Mouse (Mus musculus): ENCODE data around the gene Vmn1r86. TPM values are rescaled to one million over a fixed set of nuclear protein-coding genes. Genes with fewer than 3 reads are reported as not detected.
A peak's percentile ranks its signal among the peaks of the same experiment; 100 is the strongest.
"Not testable (repeated sequence)": the region's sequence is repeated elsewhere in the genome, so short reads cannot be mapped to it uniquely, and the experiment has no call there.

Vmn1r86 gene
- not detected for total RNA-seq (2021)
- long read RNA-seq, experiment 1, result 0 reads
- long read RNA-seq, experiment 2, result 0 reads

DNA sequence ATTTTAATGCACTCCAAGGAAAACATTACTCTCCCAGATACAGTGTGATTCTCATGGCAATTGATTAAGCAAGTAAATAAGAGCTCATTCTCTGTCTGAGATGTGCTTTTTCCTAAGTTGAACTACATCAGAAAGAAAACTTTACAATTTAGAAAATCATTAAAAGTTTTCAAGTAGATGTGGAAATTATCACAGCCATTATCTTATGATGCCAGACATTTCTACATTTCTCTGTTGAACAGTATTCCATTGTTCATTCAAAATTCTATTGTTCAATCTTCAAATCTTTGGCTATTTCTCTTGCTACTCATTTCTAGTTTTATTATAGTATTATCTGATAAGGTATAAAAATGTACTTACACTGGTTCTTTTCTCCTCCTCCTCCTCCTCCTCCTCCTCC lies at the start of gene Vmn1r86:
Gene Vmn1r86, minus strand, starts transcription at position 101 of the 400 bp plus-strand sequence.
- no peak for DNase-seq

GRCm38 (mm10) chr7:13159268-13159667 lies 39.6 kb upstream of the Vmn1r86 start, which contains the start of gene Vmn1r88:
Vmn1r88 (plus strand) TSS chr7:13159568.
- DNase-seq, result no peak

DNA sequence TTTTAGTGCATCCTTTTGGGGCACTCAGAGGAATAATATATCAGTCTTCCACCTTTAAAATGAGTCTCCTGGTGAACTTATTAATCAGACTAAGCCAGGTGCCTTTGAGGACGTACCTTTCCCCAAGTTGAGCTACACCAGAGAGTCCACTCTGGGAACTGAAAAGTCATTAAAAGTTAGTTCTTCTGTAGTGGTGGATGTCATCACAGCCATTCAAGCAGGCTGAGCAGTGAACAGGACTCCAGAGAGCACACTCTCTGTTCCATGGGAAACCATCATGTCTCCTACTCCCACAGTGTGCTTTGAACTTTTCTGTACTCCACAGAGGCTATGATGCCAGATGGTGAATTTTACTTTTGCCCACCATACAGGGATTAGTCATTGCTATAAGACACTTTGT lies 20.3 kb upstream of the Vmn1r86 start, which contains the start of gene Vmn1r87:
Gene Vmn1r87, minus strand, starts transcription at position 101 of the 400 bp plus-strand sequence.
- DNase-seq, result no peak

GRCm38 (mm10) chr7:13137340-13137739 lies 17.6 kb upstream of the Vmn1r86 start:
- no peak for DNase-seq

GRCm38 (mm10) chr7:13131856-13132255 lies 12.1 kb upstream of the Vmn1r86 start:
- DNase-seq, result no peak

DNA sequence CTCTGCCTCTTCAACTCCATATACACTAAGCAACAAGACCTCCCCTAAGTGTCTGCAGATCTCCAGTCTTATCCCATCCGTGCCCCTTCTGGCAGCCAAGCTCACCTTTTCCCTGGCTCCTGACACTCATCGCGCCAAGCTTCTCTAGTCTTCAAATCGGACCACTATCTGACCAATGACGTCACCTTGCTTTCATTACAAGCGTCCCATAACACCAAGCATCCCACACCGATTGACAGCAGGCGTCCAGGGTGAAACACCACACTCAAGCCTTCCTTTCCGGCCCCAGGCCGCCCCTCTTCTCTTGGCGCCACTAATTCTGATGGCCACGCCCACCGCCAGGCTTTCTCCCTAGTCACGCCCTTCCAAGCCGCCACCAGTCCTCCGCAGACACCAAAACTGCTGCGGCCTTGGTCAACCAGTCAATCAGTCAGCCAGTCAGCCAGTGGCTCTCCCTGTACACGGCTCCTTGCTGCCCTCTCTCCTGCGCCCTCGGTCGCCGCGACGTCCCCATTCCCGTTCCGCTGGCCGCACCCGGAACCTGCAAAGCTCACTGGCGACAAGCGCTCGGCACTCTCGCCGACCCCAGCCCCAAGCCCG lies 3.9 kb upstream of the Vmn1r86 start:
- peak; percentile 7 to 11 for DNase-seq

DNA sequence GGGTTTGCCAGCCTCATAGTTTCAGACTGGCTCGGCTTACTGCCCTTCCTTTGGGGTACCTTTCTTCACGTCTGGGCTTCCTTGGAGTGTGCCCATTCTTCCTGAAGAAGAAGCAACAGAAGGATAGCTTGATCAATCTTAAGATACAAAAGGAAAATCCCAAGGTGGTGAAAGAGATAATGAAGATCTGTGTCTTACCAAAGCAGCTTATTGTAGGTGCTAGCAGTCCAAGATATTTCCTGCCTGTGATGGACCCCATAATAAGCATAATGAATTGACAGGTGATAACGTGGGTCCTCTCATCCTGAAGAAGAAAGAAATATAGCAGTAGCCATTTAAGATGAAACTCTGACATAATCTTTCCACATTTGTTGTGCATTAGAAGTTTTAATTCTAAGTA lies 24.6 kb downstream of the Vmn1r86 start, which contains the start of gene Vmn1r85:
Gene Vmn1r85, minus strand, starts transcription at position 101 of the 400 bp plus-strand sequence.
- DNase-seq, result no peak

GRCm38 (mm10) chr7:13072293-13072692 lies 47.4 kb downstream of the Vmn1r86 start:
- DNase-seq, result no peak

- not testable (repeated sequence) for DNase-seq
Measured at GRCm38 (mm10) chr7:13063399-13063798, 56.3 kb downstream of the Vmn1r86 start.

- DNase-seq, result no peak
Measured at GRCm38 (mm10) chr7:13059536-13059935, 60.2 kb downstream of the Vmn1r86 start.

DNA sequence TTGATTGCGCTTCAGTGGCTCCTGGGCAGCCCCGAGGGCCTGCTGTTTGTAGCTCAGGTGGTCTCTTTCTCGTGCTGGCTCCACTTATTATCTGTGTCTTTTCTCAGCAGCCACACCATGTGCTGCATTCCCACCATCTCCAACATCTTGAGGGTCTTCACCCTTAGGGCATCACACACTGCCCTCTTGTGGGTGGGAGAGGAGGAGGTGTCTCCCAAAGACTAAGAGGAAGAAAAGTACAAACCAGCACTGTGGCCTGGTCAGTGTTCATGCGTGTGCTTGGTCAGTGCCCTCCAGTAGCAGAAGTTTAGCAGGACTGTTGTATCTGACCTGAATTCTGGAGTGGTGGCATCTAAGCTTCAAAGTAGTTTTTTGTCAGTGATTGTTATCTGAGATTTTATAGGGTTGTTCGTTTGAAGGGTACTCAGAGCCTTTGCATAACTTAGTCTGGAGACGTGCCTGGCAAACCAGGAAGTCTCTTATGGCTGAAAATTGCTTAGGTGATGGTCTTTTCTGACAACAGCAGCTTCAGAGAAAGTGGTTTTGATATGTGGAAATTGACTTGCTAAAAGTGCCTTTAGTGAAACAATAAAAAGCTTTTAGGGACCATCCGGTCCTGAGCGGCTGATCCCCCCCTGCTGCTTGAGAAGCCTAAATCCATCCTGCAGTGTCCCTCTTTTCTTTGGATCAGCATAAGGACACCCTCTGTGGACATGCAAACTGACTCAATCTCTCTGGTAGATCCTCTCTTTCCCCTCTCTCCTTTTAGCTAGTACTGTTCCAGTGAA lies 62.6 kb downstream of the Vmn1r86 start:
- no peak for DNase-seq

- DNase-seq, result peak; percentile 93
Measured at GRCm38 (mm10) chr7:13054287-13055010, 65.3 kb downstream of the Vmn1r86 start, which contains the start of gene Mzf1. Mzf1 (minus strand) TSS chr7:13054764.

DNA sequence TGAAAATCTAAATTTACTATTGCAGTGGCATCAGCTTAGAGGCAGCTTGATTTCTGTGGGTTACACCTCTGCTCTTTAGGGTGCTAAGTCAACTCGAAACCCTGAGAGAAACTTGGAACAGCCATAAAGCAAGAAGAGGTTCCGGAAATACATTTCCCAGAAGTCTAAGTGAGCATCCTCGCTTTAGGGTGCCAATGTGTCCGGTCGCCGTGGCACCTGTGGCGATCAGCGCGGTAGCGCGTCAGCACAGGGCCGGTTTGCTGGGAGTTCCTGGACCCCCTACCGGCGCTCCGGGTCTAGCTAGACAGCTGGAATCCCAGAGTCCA lies 65.8 kb downstream of the Vmn1r86 start:
- no peak for DNase-seq

GRCm38 (mm10) chr7:13053501-13053900 lies 66.2 kb downstream of the Vmn1r86 start:
- DNase-seq, result no peak

- no peak for DNase-seq
Measured at GRCm38 (mm10) chr7:13053001-13053400, 66.7 kb downstream of the Vmn1r86 start.

Other genes with a start within 250 kb of the Vmn1r86 start
- 1 to 10 TPM; 3.2 to 3.4 TPM for gene Zfp128, start 238.7 kb downstream of the Vmn1r86 start, total RNA-seq (2021)
- 10 to 100 TPM; 10.7 to 13.6 TPM for gene Zscan22, start 222.1 kb downstream of the Vmn1r86 start, total RNA-seq (2021)
- gene Rps5, start 197.6 kb downstream of the Vmn1r86 start, total RNA-seq (2021), result 100 to 1,000 TPM; 919 to 976 TPM
- under 1 TPM; 0.20 to 0.63 TPM for gene Rnf225, start 192.5 kb downstream of the Vmn1r86 start, total RNA-seq (2021)
- gene Zfp324, start 154.1 kb downstream of the Vmn1r86 start, total RNA-seq (2021), result 1 to 10 TPM; 9.3 to 9.5 TPM
- gene Zfp446, start 142.1 kb downstream of the Vmn1r86 start, total RNA-seq (2021), result 1 to 10 TPM; 5.9 to 7.6 TPM
- under 1 TPM in 1 of 2 experiments, not detected in 1; 0.20 TPM for gene Slc27a5, start 121.7 kb downstream of the Vmn1r86 start, total RNA-seq (2021)
- 100 to 1,000 TPM; 221 to 229 TPM for gene Trim28, start 120.8 kb downstream of the Vmn1r86 start, total RNA-seq (2021)
- 10 to 100 TPM; 11.7 to 13.6 TPM for gene Zbtb45, start 109.9 kb downstream of the Vmn1r86 start, total RNA-seq (2021)
- gene Chmp2a, start 85.1 kb downstream of the Vmn1r86 start, total RNA-seq (2021), result 100 to 1,000 TPM; 178 to 225 TPM
- 100 to 1,000 TPM; 173 to 178 TPM for gene Ube2m, start 81.6 kb downstream of the Vmn1r86 start, total RNA-seq (2021)
- gene Mzf1, start 65.2 kb downstream of the Vmn1r86 start, total RNA-seq (2021), result 1 to 10 TPM; 1.8 to 2.9 TPM
- gene Vmn1r85, start 24.7 kb downstream of the Vmn1r86 start, total RNA-seq (2021), result not detected
- gene Vmn1r87, start 20.2 kb upstream of the Vmn1r86 start, total RNA-seq (2021), result not detected
- under 1 TPM; 0.03 to 0.17 TPM for gene Vmn1r88, start 39.7 kb upstream of the Vmn1r86 start, total RNA-seq (2021)
- not detected for gene Vmn1r89, start 93.1 kb upstream of the Vmn1r86 start, total RNA-seq (2021)
- gene Lig1, start 157.4 kb upstream of the Vmn1r86 start, total RNA-seq (2021), result 10 to 100 TPM; 12.3 to 12.8 TPM
- 1 to 10 TPM; 7.1 to 8.4 TPM for gene Zswim9, start 158.8 kb upstream of the Vmn1r86 start, total RNA-seq (2021)
- under 1 TPM; 0.16 to 0.46 TPM for gene Pla2g4c, start 204.7 kb upstream of the Vmn1r86 start, total RNA-seq (2021)